Mouse (Mus musculus) forebrain, embryonic 14.5 days (tissue): ENCODE data around the gene Lrp2. TPM values are rescaled to one million over a fixed set of nuclear protein-coding genes. Genes with fewer than 3 reads are reported as not detected.

Experiments
- ATAC-seq: fragments of 200-750 bp; cut with Nextera tagmentation; 2 replicates; pipeline ENCODE4 v1.8.0; 2017; ENCODE audit warnings: mild to moderate bottlenecking, moderate library complexity
- DNase-seq: peaks from one replicate; pipeline ENCODE4 v3.0.0-alpha.2; 2015; ENCODE audit warnings: low spot score
- H3K27ac ChIP-seq: fragments of 300-500 bp; sonication (generic); 2 replicates; pipeline ENCODE4 v1.5.1; 2014; ENCODE audit warnings: low read depth, mild to moderate bottlenecking, control low read depth, low read length, moderate library complexity
- H3K27me3 ChIP-seq: fragments of 300-500 bp; sonication (generic); replicated peaks from 2 replicates; pipeline ENCODE4 v1.6.1; 2014; ENCODE audit warnings: low read length, control low read depth, mixed read lengths; ENCODE audit not compliant: control insufficient read depth, insufficient read depth
- H3K36me3 ChIP-seq: fragments of 300-500 bp; sonication (generic); 2 replicates; pipeline ENCODE4 v1.6.1; 2014; ENCODE audit warnings: low read length, control low read depth; ENCODE audit not compliant: control insufficient read depth, insufficient read depth
- H3K4me1 ChIP-seq: fragments of 300-500 bp; sonication (generic); 2 replicates; pipeline ENCODE4 v1.6.1; 2014; ENCODE audit warnings: antibody characterized with exemption, low read length, control low read depth; ENCODE audit not compliant: control insufficient read depth, insufficient read depth
- H3K4me2 ChIP-seq: fragments of 300-500 bp; sonication (generic); 2 replicates; pipeline ENCODE4 v1.6.1; 2014; ENCODE audit warnings: mild to moderate bottlenecking, control low read depth, low read length
- H3K4me3 ChIP-seq: fragments of 300-500 bp; sonication (generic); 2 replicates; pipeline ENCODE4 v1.5.1; 2014; ENCODE audit warnings: low read depth, low read length, control low read depth
- H3K9ac ChIP-seq: fragments of 300-500 bp; sonication (generic); 2 replicates; pipeline ENCODE4 v1.6.1; 2014; ENCODE audit warnings: mild to moderate bottlenecking, low read length, control low read depth, moderate library complexity
- H3K9me3 ChIP-seq: fragments of 300-500 bp; sonication (generic); replicated peaks from 2 replicates; pipeline ENCODE4 v1.6.1; 2016; ENCODE audit warnings: low read length, control low read depth, mixed read lengths; ENCODE audit not compliant: control insufficient read depth
- WGBS: fragments of 180-500 bp; shearing (Covaris S2); extraction: QIAGEN DNeasy Blood & Tissue Kit; methylation state at CpG from one replicate; pipeline ENCODE4 v1.1.7; 2014; 5-methylcytosine and 5-hydroxymethylcytosine counted together
- polyA plus RNA-seq: library from polyadenylated mRNA; unstranded; fragments of >200 nt; fragmentation: Nextera tagmentation; extraction: Ambion mirVana; gene quantifications from 2 replicates; pipeline ENCODE4 v1.2.1, GENCODE M21; 2014

The Lrp2 gene
- polyA plus RNA-seq, 1 experiment from 2014 or later = 0.66 TPM

- no peak overlapping the region for H3K4me3 ChIP-seq
- H3K27ac ChIP-seq = no peak overlapping the region
- DNase-seq = no peak
- H3K4me1 ChIP-seq = no peaks in the 10 kb centered on the region
- no peak overlapping the region for H3K9ac ChIP-seq
- H3K9me3 ChIP-seq = no peaks in the 10 kb centered on the region
- H3K27me3 ChIP-seq = no peaks in the 10 kb centered on the region
- 71% methylated on average over 5 of the region's 5 CpGs for WGBS
- ATAC-seq = no peak
- H3K4me2 ChIP-seq = no peak overlapping the region
- no peaks in the 10 kb centered on the region for H3K36me3 ChIP-seq
These were observed 161.0 kb downstream of the Lrp2 start for GRCm38 (mm10) chr2:69424829-69425228.

- H3K9me3 ChIP-seq = no peaks in the 10 kb centered on the region
- 1% methylated on average over 11 of the region's 11 CpGs for WGBS
- DNase-seq (peak; percentile 78), ATAC-seq (peak; percentile 90)
- H3K36me3 ChIP-seq = no peaks in the 10 kb centered on the region
- 0 out of 2 replicates have a peak, but pooled peaks cover 5% of the 10 kb centered on the region for H3K27me3 ChIP-seq
- H3K9ac ChIP-seq = peak overlapping the region; percentile 41; the same call in 1 of the 2 replicates
- peak overlapping the region; percentile 65 for H3K27ac ChIP-seq
- H3K4me2 ChIP-seq = peak overlapping the region; percentile 36
- peaks cover 17% of the 10 kb centered on the region for H3K4me1 ChIP-seq
- H3K4me3 ChIP-seq = no peak overlapping the region
These were observed 167.5 kb downstream of the Lrp2 start for GRCm38 (mm10) chr2:69418294-69418881.

GRCm38 (mm10) chr2:69415070-69415469 is 170.8 kb downstream of the Lrp2 start:
- no peak overlapping the region for H3K9ac ChIP-seq
- no peak overlapping the region for H3K4me3 ChIP-seq
- DNase-seq = no peak
- no peak overlapping the region for H3K27ac ChIP-seq
- H3K9me3 ChIP-seq = no peaks in the 10 kb centered on the region
- peaks cover 17% of the 10 kb centered on the region for H3K4me1 ChIP-seq
- no peak overlapping the region for H3K4me2 ChIP-seq
- no peaks in the 10 kb centered on the region for H3K36me3 ChIP-seq
- H3K27me3 ChIP-seq = 0 out of 2 replicates have a peak, but pooled peaks cover 5% of the 10 kb centered on the region
- 92% methylated on average over 6 of the region's 6 CpGs for WGBS
- no peak for ATAC-seq

- 91% methylated on average over 10 of the region's 10 CpGs for WGBS
- H3K4me2 ChIP-seq = no peak overlapping the region
- 0 out of 2 replicates have a peak, but pooled peaks cover 5% of the 10 kb centered on the region for H3K27me3 ChIP-seq
- ATAC-seq (no peak), DNase-seq (no peak)
- no peaks in the 10 kb centered on the region for H3K9me3 ChIP-seq
- H3K36me3 ChIP-seq = no peaks in the 10 kb centered on the region
- peaks cover 17% of the 10 kb centered on the region for H3K4me1 ChIP-seq
- no peak overlapping the region for H3K27ac ChIP-seq
- H3K9ac ChIP-seq = no peak overlapping the region
- H3K4me3 ChIP-seq = no peak overlapping the region
These were observed 171.3 kb downstream of the Lrp2 start for GRCm38 (mm10) chr2:69414539-69414938.

- no peaks in the 10 kb centered on the region for H3K27me3 ChIP-seq
- no peak for DNase-seq
- no peaks in the 10 kb centered on the region for H3K4me1 ChIP-seq
- no peaks in the 10 kb centered on the region for H3K9me3 ChIP-seq
- 95% methylated on average over 5 of the region's 5 CpGs for WGBS
- H3K4me3 ChIP-seq = no peak overlapping the region
- no peak overlapping the region for H3K9ac ChIP-seq
- H3K4me2 ChIP-seq = no peak overlapping the region
- no peak for ATAC-seq
- H3K27ac ChIP-seq = no peak overlapping the region
- no peaks in the 10 kb centered on the region for H3K36me3 ChIP-seq
These were observed 180.2 kb downstream of the Lrp2 start for GRCm38 (mm10) chr2:69405692-69406091.

- peak; percentile 30 for DNase-seq
- H3K4me1 ChIP-seq = no peaks in the 10 kb centered on the region
- WGBS = 80% methylated on average over 7 of the region's 7 CpGs
- no peaks in the 10 kb centered on the region for H3K27me3 ChIP-seq
- no peak overlapping the region for H3K9ac ChIP-seq
- H3K4me2 ChIP-seq = no peak overlapping the region
- H3K4me3 ChIP-seq = no peak overlapping the region
- no peak overlapping the region for H3K27ac ChIP-seq
- ATAC-seq = no peak
- H3K9me3 ChIP-seq = no peaks in the 10 kb centered on the region
- no peaks in the 10 kb centered on the region for H3K36me3 ChIP-seq
These were observed 183.6 kb downstream of the Lrp2 start for GRCm38 (mm10) chr2:69402309-69402708.

- no peak for ATAC-seq
- Histone ChIP-seq H3K27ac (no peak overlapping the region), H3K9me3 (no peaks in the 10 kb centered on the region), H3K27me3 (no peaks in the 10 kb centered on the region), H3K36me3 (no peaks in the 10 kb centered on the region), H3K9ac (no peak overlapping the region), H3K4me2 (no peak overlapping the region), H3K4me3 (no peak overlapping the region), H3K4me1 (no peaks in the 10 kb centered on the region)
- 96% methylated on average over 6 of the region's 6 CpGs for WGBS
- DNase-seq = no peak
These were observed 184.0 kb downstream of the Lrp2 start for GRCm38 (mm10) chr2:69401891-69402290.

- Histone ChIP-seq H3K27me3 (no peaks in the 10 kb centered on the region), H3K4me1 (no peaks in the 10 kb centered on the region), H3K4me2 (no peak overlapping the region), H3K9ac (no peak overlapping the region), H3K36me3 (no peaks in the 10 kb centered on the region), H3K9me3 (no peaks in the 10 kb centered on the region), H3K27ac (no peak overlapping the region), H3K4me3 (no peak overlapping the region)
- WGBS = 74% methylated on average over 7 of the region's 7 CpGs
- DNase-seq (peak; percentile 24), ATAC-seq (no peak)
These were observed 184.8 kb downstream of the Lrp2 start for GRCm38 (mm10) chr2:69400866-69401604.

- H3K27me3 ChIP-seq = no peaks in the 10 kb centered on the region
- WGBS = 91% methylated on average over 12 of the region's 12 CpGs
- H3K4me3 ChIP-seq = no peak overlapping the region
- no peaks in the 10 kb centered on the region for H3K9me3 ChIP-seq
- no peak overlapping the region for H3K4me2 ChIP-seq
- no peaks in the 10 kb centered on the region for H3K36me3 ChIP-seq
- ATAC-seq (no peak), DNase-seq (no peak)
- H3K4me1 ChIP-seq = no peaks in the 10 kb centered on the region
- H3K9ac ChIP-seq = no peak overlapping the region
- no peak overlapping the region for H3K27ac ChIP-seq
These were observed 189.0 kb downstream of the Lrp2 start for GRCm38 (mm10) chr2:69396760-69397435.
